Mouse (Mus musculus): Measurements from ENCODE around the gene B4galnt4.
A peak's percentile ranks its signal among the peaks of the same experiment; 100 is the strongest.

B4galnt4 gene

GRCm38 (mm10) chr7:141073782-141074181 is 12.9 kb downstream of the B4galnt4 start:
- DNase-seq, result no peak

GRCm38 (mm10) chr7:141077841-141078240 is 16.9 kb downstream of the B4galnt4 start, which contains the start of gene Pkp3:
Gene Pkp3, plus strand, starts transcription at chr7:141078218.
- no peak for DNase-seq

DNA sequence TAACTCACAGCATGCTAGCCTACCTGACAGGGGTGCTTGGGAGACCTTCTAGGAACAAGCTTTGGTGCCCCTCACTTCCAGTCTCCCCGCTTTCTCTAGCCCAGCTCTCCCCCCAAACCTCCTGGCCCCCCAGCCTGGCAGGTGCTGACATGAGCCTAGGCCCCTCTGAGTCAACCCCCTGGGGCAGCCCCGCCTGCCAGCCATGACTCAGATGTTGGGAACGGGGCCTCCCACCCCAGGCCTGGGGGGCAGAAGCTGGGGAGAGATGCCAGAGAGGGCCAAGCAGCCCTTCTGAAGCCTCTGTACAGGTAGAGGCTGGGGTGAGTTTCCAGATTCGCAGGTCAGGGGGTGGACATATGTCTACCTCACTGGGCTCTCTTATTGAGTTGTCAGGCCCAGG is 18.0 kb downstream of the B4galnt4 start:
- no peak for DNase-seq

DNA sequence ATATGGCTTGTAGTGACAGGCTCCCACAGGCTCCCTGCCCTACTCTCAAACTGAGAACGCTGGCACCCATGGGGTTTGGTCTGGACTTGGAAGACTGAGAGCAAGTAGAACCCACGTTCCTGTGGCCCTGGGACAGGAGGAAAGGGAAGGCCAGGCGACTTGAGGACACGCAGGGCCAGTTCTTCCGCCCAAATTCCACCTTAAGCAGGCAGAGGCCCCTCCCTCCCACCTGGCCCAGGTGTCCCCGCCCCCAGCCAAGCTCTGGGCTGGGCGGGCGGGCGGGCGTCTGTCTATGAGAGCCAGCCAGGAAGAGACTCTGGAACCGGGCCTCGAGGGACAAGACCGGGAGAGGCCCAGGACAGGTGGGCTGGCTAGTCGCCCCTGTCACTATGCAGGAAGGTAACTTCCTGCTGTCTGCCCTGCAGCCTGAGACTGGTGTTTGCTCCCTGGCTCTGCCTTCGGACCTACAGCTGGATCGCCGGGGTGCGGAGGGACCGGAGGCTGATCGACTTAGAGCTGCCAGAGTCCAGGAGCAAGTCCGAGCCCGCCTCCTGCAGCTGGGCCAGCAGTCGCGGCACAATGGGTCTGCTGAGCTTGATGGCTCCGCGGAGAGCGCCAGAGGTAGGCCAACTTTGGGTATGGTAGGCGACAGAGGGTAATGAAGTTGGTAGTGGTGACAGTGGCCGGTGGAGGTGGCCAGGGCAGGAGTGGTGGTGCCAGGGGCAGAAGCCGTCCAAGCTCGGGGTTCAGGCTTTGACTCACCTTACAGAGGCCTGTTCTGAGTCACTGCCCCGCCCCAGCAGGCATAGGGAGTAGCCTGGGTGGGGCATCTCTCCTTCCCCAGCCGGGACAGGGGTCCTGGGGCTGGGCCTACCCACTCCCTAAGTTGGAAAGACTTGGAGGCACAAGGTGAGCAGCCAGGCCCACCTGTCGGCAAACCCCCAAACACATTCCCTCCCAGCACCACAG is 18.9 kb downstream of the B4galnt4 start:
- no peak for DNase-seq

DNA sequence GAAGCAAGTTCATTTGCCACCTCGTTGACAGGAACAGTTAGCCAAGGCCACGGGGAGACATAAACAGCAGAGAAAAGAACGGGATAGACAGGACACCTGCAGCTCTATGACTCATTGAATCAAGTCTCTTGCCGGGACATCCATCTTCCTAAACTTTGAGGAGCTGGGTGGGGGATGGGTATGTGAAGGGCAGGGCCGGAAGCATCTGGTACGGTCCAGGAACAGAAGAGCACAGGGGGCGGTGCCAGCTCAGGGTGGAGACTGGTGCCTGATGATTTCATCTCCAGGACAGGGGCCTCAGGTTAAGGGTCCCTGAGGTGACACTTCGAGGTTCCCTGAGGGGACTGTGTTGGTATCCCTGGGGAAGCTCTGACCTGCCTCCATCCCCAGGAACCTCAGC is 27.0 kb downstream of the B4galnt4 start:
- DNase-seq, result peak; percentile 67

GRCm38 (mm10) chr7:141088473-141088872 is 27.6 kb downstream of the B4galnt4 start:
- peak; percentile 64 for DNase-seq

DNA sequence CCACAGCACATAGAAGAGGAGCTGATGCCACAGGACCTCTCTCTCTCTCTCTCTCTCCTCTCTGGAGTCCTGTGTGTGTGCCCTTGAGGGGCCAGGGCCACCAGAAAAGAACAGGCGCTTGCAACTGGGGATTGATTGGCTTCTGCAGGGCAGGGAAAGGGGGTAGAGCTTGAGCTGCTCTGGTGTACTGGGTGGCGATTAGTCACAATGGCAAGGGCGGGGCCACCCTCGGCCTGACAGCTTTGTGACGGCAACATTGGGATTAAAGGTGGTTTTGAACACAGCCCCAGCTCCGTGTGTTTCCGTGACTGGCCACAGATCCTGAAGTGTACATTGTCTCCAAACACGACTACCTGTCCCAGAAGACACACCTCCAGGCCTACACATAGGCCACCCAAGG is 29.3 kb downstream of the B4galnt4 start:
- DNase-seq, result no peak

DNA sequence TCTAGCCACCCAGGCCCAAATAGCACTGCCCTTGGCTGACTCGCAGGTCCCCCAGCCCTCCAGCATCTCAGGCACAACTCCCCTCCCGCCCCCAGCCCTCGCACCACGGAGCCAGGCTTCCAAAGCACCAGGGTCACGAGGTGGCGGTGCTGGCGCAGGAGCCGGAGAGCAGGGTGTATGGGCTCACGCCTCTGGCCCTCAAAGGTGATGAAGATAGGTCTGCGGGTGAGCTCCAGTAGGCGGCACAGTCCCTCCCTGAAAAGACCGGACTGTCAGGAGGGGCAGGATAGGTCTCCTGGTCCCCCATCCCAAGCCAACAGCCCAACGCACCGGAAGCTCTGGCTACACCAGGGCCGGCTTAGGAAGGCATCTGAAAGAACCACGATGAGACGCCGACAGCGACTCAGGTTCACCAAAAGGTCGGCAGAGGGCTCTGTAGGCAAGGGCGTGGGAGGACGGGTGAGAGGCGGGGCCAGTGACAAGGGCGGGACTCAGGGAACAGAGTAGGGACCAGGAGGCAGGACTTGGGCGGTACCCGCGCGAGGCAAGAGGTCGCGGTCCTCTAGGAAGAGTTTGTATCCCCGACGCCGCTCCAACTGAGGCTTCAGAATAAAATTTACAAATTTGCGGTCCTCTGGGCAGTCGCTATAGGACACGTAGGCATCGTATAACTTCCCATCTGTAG is 31.3 kb downstream of the B4galnt4 start:
- DNase-seq, result peak; percentile 91

DNA sequence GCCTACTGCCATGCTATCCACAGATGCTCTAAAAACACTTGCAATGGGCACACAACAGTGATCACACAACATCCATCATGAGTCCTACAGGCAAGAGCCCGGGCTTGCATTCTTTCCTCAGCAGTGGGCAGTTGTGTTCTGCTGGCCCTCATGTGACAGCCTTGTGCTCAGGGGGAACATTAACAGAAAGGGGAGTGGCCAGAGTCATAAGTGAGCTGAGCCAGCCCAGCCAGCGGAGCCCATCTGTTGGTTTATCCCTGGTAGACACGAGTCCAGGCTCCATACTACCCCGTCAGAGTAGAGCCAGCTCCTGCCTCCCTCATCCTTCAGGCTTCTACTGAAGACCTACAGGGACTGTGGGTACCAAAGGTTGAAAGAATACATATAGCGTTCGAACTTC is 33.0 kb downstream of the B4galnt4 start:
- no peak for DNase-seq

DNA sequence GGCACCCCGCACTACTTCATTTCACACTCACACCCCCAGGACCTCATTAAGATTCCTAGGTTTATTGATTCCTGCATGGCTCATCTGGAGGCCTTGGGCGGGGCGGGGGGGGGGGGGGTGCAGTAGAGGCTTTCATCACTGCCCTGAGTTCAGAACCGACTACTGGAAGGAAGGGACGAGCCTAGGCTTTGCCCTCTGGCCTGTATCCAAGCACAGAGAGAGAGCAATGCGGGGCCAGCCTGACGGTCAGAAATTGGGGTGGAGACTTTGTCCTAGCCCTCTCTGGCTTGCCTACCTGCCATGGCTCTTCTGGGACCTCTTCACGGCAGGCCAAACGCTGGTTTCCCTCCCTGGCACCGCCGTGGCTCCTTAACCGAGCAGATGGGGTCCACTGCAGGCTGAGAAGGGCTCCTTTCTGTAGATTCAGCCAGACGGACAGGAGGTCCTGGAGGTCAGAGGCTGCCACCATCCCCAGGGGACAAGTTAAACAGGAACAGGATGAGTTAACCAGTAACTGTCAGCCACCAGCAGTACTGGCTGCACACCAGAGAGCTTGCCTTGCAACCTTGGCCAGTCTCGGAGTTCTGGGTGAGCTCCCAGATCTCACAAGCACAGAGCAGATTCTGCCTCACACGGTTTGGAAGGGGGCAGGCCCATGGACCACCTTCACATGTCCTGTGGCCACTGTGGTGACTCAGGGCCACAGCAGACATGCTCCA is 33.7 kb downstream of the B4galnt4 start:
- no peak for DNase-seq

DNA sequence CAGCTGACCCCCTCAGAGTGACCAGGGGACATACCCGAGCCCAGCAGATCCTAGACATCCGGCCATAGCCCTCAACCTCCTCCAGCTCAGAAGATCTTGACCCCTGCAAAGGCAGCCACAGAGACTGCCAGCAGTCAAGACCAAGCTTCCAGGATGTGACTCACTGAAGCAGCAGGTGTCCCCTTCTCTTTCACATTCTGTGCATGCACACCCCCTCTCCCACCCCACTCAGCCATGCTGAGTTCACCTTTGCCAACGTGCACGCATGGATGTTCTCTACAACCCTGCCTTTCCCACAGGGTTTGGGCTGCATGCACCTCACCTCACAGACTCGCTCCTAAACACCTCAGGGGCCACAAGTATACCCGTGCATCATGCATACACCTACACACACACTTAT is 35.1 kb downstream of the B4galnt4 start:
- DNase-seq, result peak; percentile 65

DNA sequence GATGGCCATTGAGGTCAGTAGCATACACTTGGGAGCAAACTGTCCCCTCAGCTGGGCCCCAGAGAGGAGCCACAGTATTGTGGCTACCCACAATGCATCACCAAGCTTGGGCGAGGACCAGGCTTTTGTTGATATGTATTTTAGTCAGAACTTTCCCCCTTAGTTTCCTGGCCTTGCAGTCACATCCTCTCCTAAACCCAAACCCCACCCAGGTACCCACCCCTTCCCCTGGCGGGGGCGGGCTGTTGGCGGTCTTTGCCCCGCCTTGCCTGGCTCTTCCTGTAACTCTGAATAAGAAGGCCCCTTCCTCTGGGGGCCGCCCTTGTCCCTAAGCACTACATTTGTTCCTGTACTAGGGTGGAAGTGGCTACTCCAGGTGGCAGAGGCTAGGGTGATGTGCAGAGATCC is 35.7 kb downstream of the B4galnt4 start:
- peak; percentile 93 for DNase-seq

DNA sequence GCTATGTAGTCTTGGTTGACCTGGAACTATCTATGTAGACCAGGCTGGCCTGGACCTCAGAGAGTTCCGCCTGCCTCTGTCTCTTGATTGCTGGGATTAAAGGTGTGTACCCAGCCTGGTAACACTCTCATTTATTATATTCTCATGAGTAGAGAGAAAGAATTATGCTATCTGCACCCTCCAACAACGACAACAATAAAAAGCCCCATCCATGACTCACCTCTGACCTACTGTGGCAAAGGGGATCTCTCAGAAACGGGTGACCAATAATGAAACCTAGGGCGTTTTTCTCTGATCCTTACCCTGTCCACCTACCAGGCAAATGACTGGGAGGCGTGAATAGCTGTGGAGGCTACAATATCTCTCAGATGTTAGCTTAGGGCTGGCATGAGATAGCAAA is 36.3 kb downstream of the B4galnt4 start:
- no peak for DNase-seq

- DNase-seq, result peak; percentile 84
Observed at GRCm38 (mm10) chr7:141099911-141100691, 39.2 kb downstream of the B4galnt4 start, which contains the start of gene Sigirr. Gene Sigirr, minus strand, starts transcription at chr7:141100572.

DNA sequence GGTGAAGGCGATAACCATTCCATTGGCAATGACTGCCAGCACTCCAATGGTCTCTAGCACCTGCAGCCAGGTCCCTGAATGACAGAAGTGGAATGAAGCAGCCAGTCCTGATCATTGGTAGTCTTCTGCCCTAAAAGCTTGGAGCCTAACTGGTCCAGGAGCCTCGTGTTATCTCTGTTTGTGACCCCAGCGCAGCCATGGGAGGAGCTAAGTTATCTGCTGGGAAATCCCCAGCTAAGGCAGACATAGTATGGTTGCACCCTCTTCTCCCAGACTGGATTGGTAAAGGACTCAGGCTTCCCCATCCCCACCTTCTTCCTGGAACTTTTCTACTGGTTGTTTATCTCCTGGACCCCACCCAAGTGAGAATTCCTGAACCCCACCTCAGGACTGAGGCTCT is 42.3 kb downstream of the B4galnt4 start:
- no peak for DNase-seq

DNA sequence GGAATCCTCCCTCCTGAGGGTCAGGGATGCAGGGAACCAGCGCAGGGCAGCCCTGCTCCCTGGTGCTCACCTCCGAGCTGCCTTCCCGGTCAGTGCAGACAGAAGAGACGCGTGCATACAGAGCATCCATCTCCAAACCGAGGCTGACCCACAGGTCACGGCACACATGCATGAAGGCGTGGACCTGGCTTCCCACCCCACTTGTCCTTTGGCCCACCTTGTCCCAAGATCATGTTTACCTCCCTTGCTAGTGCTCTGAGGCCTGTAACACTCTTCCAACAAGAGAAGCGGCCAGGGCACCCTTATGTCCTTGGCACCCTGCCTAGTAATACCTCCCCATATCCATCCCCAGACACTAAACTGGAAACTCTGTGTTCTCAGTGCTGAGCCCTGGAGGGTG is 55.0 kb downstream of the B4galnt4 start:
- no peak for DNase-seq

GRCm38 (mm10) chr7:141117636-141118035 is 56.7 kb downstream of the B4galnt4 start, which contains the start of gene Ano9:
Gene Ano9, minus strand, starts transcription at chr7:141117806.
- no peak for DNase-seq

DNA sequence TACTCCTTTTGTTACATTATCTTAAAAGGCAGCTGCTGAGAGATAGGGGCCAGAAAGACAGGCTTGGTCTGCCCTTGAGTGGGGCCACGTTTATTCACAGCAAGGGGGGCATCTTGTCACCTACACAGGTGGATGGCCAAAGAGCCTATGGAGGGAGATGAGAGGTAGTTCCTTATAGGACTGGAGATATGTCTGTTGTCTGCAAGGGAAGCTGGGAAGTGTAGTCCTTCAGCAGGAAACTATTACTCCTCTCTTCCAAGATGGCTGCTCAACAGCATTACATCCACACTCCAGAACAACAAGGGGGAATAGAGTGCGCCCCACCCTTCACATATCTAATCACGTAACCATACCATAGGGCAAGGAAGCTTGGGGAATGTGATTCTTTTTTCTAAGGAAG is 58.6 kb downstream of the B4galnt4 start:
- no peak for DNase-seq

- no peak for DNase-seq
Observed at GRCm38 (mm10) chr7:141120605-141121004, 59.7 kb downstream of the B4galnt4 start.

DNA sequence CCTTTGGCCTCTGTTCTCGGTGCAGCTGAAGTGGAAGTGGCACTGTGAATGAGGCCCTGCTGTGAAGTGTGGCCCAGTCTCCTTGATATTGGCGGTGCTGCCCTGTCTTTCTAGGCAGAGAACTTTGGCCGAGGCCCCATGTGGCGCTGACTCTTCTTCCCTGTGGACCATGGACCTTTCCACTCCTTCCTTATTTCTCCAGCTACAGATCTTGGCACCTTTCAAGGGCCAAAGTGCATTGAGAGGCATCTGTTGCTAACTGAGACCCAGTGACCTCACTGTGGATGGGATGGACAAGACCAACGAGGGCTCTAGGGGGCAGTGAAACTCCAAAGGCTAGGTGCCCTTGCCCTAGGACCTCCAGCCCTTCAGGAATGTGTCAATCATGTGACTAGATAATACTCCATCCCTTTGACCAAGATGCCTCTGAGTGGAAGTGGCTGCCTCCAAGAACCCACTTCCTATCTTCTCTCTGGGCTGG is 60.2 kb downstream of the B4galnt4 start:
- no peak for DNase-seq
